Mouse (Mus musculus) brain, embryonic 14.5 days (tissue): ENCODE measurements around the gene Clca1.

Source experiments
- CTCF ChIP-seq: fragments of 200-500 bp; IDR thresholded peaks from 2 replicates; pipeline ENCODE4 v1.5.1; 2012; ENCODE audit warnings: inconsistent platforms, mild to moderate bottlenecking, moderate library complexity, borderline replicate concordance; ENCODE audit not compliant: insufficient read depth, insufficient read length; ENCODE audit errors: extremely low read depth
- POLR2A ChIP-seq: fragments of 200-500 bp; IDR thresholded peaks from 2 replicates; pipeline ENCODE4 v1.6.1; 2012; ENCODE audit warnings: mild to moderate bottlenecking, inconsistent platforms, borderline replicate concordance; ENCODE audit not compliant: poor library complexity, insufficient read depth, insufficient read length, severe bottlenecking; ENCODE audit errors: extremely low read depth

DNA sequence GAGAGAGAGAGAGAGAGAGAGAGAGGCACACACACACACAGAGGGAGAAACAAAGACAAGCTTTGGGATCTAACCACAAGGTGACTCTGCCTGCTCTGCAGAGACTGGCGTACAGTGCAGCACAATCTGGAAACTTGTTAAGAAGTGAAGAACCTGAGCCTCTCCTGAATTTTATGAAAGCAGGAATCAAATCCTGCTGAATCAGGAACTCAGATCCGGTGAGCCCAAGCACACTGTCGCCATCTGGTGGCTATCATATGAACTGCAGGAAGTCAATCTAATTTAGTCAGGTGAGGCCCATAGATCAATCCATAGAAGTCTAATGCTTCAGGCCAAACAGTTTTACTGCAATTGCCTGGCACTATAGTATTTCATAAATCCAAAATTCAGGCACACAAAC is 5.8 kb downstream of the Clca1 start:
- TF ChIP-seq POLR2A, result no peak
- TF ChIP-seq CTCF, result peak; percentile 80; the same call in 1 of the 2 replicates
